Mouse (Mus musculus) thymus, adult 2 months (tissue): ENCODE measurements around the gene Pglyrp1. TPM values are rescaled to one million over a fixed set of nuclear protein-coding genes. Genes with fewer than 3 reads are reported as not detected.
A peak's percentile ranks its signal among the peaks of the same experiment; 100 is the strongest.

ENCODE experiments used
- DNase-seq: peaks from one replicate; pipeline ENCODE4 v3.0.0; 2021
- H3K27ac ChIP-seq: fragments of 200-500 bp; 2 replicates; pipeline ENCODE4 v1.5.1; 2012; ENCODE audit warnings: low read length, control low read depth; ENCODE audit not compliant: control insufficient read depth, insufficient read depth
- H3K27me3 ChIP-seq: fragments of 200-500 bp; 2 replicates; pipeline ENCODE4 v1.6.1; 2012; ENCODE audit warnings: mild to moderate bottlenecking, low read length, moderate library complexity, mixed read lengths; ENCODE audit not compliant: control insufficient read depth, insufficient read depth
- H3K36me3 ChIP-seq: fragments of 200-500 bp; 2 replicates; pipeline ENCODE4 v1.6.1; 2012; ENCODE audit warnings: mild to moderate bottlenecking, low read length, moderate library complexity; ENCODE audit not compliant: control insufficient read depth, insufficient read depth
- H3K4me1 ChIP-seq: fragments of 200-500 bp; replicated peaks from 2 replicates; pipeline ENCODE4 v1.6.1; 2012; ENCODE audit warnings: low read length; ENCODE audit not compliant: control insufficient read depth, insufficient read depth
- H3K4me3 ChIP-seq: fragments of 200-500 bp; 2 replicates; pipeline ENCODE4 v1.5.1; 2012; ENCODE audit warnings: mild to moderate bottlenecking, low read length, control low read depth, moderate library complexity; ENCODE audit not compliant: control insufficient read depth, insufficient read depth
- CTCF ChIP-seq: fragments of 200-500 bp; IDR thresholded peaks from 2 replicates; pipeline ENCODE4 v1.5.1; 2012; ENCODE audit warnings: mild to moderate bottlenecking, control low read depth, low read length, moderate library complexity, borderline replicate concordance; ENCODE audit not compliant: control insufficient read depth, poor library complexity, insufficient read depth; ENCODE audit errors: extremely low read depth
- POLR2A ChIP-seq: fragments of 200-500 bp; IDR thresholded peaks from 2 replicates; pipeline ENCODE4 v1.6.1; 2012; ENCODE audit warnings: mild to moderate bottlenecking, low read length, control low read depth, moderate library complexity; ENCODE audit not compliant: control insufficient read depth, poor library complexity, insufficient read depth; ENCODE audit errors: extremely low read depth
- WGBS: fragments of 180-500 bp; shearing (Covaris S2); methylation state at CpG from one replicate; pipeline ENCODE4 v1.1.7; 2018; 5-methylcytosine and 5-hydroxymethylcytosine counted together
- polyA plus RNA-seq: library from polyadenylated mRNA; depleted of rRNA; stranded (reverse); fragments of >200 nt; gene quantifications from 2 replicates; pipeline ENCODE4 v1.2.3, GENCODE M21; 2012

Pglyrp1 gene
- polyA plus RNA-seq, 1 experiment: 49.8 TPM

GRCm38 (mm10) chr7:18917931-18918330 lies 46.8 kb downstream of the Pglyrp1 start:
- no peaks in the 10 kb centered on the region for H3K36me3 ChIP-seq
- H3K4me1 ChIP-seq: no peaks in the 10 kb centered on the region
- H3K27me3 ChIP-seq: no peaks in the 10 kb centered on the region; the same call in none of the 2 replicates
- no peak for DNase-seq
- TF ChIP-seq POLR2A (no peak), CTCF (no peak)
- H3K4me3 ChIP-seq: no peak overlapping the region
- 88% methylated on average over 3 of the region's 3 CpGs for WGBS
- H3K27ac ChIP-seq: no peak overlapping the region

GRCm38 (mm10) chr7:18921069-18921468 lies 49.9 kb downstream of the Pglyrp1 start:
- DNase-seq: peak; percentile 48
- Histone ChIP-seq H3K36me3 (no peaks in the 10 kb centered on the region), H3K27ac (no peak overlapping the region), H3K4me1 (peaks cover 2% of the 10 kb centered on the region), H3K4me3 (no peak overlapping the region), H3K27me3 (peaks cover 10% of the 10 kb centered on the region)
- 9% methylated on average over 12 of the region's 12 CpGs for WGBS
- TF ChIP-seq POLR2A: no peak
- TF ChIP-seq CTCF: no peak

GRCm38 (mm10) chr7:18922807-18923206 lies 51.7 kb downstream of the Pglyrp1 start:
- TF ChIP-seq POLR2A: no peak
- no peak for TF ChIP-seq CTCF
- 65% methylated on average over 5 of the region's 5 CpGs for WGBS

GRCm38 (mm10) chr7:18923267-18923666 lies 52.1 kb downstream of the Pglyrp1 start:
- no peak overlapping the region for H3K27ac ChIP-seq
- DNase-seq: no peak
- WGBS: 87% methylated on average over 11 of the region's 11 CpGs
- H3K36me3 ChIP-seq: no peaks in the 10 kb centered on the region
- TF ChIP-seq CTCF: no peak
- no peak for TF ChIP-seq POLR2A
- peaks cover 3% of the 10 kb centered on the region for H3K4me1 ChIP-seq
- no peak overlapping the region for H3K4me3 ChIP-seq
- H3K27me3 ChIP-seq: peaks cover 16% of the 10 kb centered on the region

More at GRCm38 (mm10) chr7:18922807-18923206, 51.7 kb downstream of the Pglyrp1 start:
- no peak for DNase-seq
- peaks cover 16% of the 10 kb centered on the region for H3K27me3 ChIP-seq
- H3K27ac ChIP-seq: no peak overlapping the region
- H3K36me3 ChIP-seq: no peaks in the 10 kb centered on the region
- peaks cover 3% of the 10 kb centered on the region for H3K4me1 ChIP-seq
- H3K4me3 ChIP-seq: no peak overlapping the region

GRCm38 (mm10) chr7:18923711-18924191 lies 52.6 kb downstream of the Pglyrp1 start:
- H3K36me3 ChIP-seq: no peaks in the 10 kb centered on the region
- DNase-seq: no peak
- peaks cover 16% of the 10 kb centered on the region for H3K27me3 ChIP-seq
- whole genome bisulfite sequencing: 47% methylated on average over 4 of the region's 4 CpGs
- TF ChIP-seq POLR2A (no peak), CTCF (no peak)
- H3K4me1 ChIP-seq: peaks cover 3% of the 10 kb centered on the region
- no peak overlapping the region for H3K4me3 ChIP-seq
- H3K27ac ChIP-seq: no peak overlapping the region

- no peak overlapping the region for H3K4me3 ChIP-seq
- WGBS: 38% methylated on average over 8 of the region's 8 CpGs
- H3K27me3 ChIP-seq: peaks cover 16% of the 10 kb centered on the region
- peaks cover 3% of the 10 kb centered on the region for H3K4me1 ChIP-seq
- no peak overlapping the region for H3K27ac ChIP-seq
- H3K36me3 ChIP-seq: no peaks in the 10 kb centered on the region
- no peak for DNase-seq
- TF ChIP-seq CTCF (no peak), POLR2A (no peak)
These were observed 53.2 kb downstream of the Pglyrp1 start for GRCm38 (mm10) chr7:18924321-18924720.
